Comparison of ENCODE assay signal across 9 mouse cellular contexts in the genomic region with DNA sequence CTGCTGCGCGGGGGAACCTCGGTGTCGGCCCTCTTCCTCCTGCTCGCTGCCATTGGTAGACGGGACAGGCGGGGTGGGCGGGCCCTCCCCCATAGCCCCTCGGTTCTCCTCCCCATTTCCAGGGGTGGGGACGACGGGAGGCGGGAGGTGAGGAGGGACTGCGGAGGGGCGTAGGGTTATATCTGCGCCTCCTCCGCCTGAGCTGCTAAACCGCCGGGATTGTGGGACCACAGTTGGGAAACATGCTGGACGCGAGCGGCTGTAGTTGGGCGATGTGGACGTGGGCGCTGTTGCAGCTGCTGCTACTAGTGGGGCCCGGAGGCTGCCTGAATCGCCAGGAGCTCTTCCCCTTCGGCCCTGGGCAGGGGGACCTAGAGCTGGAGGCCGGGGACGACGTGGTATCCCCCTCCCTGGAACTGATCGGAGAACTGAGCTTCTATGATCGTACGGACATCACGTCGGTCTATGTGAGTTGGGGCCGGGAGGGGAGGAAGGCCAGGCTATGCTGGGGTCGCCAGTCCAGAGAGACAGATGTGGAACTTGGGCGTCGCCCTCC. TPM values are rescaled to one million over a fixed set of nuclear protein-coding genes. Genes with fewer than 3 reads are reported as not detected.
A peak's percentile ranks its signal among the peaks of the same experiment; 100 is the strongest.
DNase-seq lines count a peak whose midpoint lies in the region; ATAC-seq and TF ChIP-seq lines count a peak whose summit lies in the region.
"Not testable (repeated sequence)": the region's sequence is repeated elsewhere in the genome, so short reads cannot be mapped to it uniquely, and the experiment has no call there.
"Had no signal": no experiment of that assay in that cellular context is flagged by ENCODE, and none has a peak within 500 bp of the region (broad histone marks: within the 10 kb centered on the region; RNA-seq: fewer than 3 reads in every experiment).

Nid1 (plus strand) TSS at position 92 of the 556 bp plus-strand sequence.

- H3K27me3 ChIP-seq in heart, embryonic 13.5 days (replicated peaks); intestine, embryonic 15.5 days (replicated peaks); lung, embryonic 16.5 days (ENCODE audit: control insufficient read depth, insufficient read depth, low read depth, low read length); neural tube, embryonic 14.5 days (ENCODE audit: control insufficient read depth, insufficient read depth, low read length): not testable (repeated sequence)

- TF ChIP-seq POLR2A in brain, embryonic 14.5 days (IDR thresholded peaks at IDR 0.05; ENCODE audit: borderline replicate concordance, extremely low read depth, insufficient read depth, insufficient read length, poor library complexity, severe bottlenecking) = not testable (repeated sequence)

- not testable (repeated sequence) for H3K4me1 ChIP-seq in heart, embryonic 13.5 days; intestine, embryonic 15.5 days (replicated peaks); lung, embryonic 16.5 days (replicated peaks; ENCODE audit: control insufficient read depth, insufficient read depth, low read length); neural tube, embryonic 14.5 days (ENCODE audit: control insufficient read depth, insufficient read depth, low read length)

- ATAC-seq in frontal cortex, adult (ENCODE audit: low TSS enrichment) = peak; percentile 88
- ATAC-seq in heart, embryonic 13.5 days (ENCODE audit: extremely low read depth, insufficient number of reproducible peaks, low FRiP score, low TSS enrichment) = peak; percentile 51; the same call in 1 of the 2 replicates
- ATAC-seq in intestine, embryonic 15.5 days = peak; percentile 79
- peak; percentile 95 for ATAC-seq in lung, embryonic 16.5 days (ENCODE audit: low read depth)
- ATAC-seq in neural tube, embryonic 14.5 days (ENCODE audit: low read depth) = peak; percentile 75

- peak; percentile 25 for DNase-seq in 3T3-L1 (ENCODE audit: low read depth, low spot score)
- DNase-seq in brain, embryonic 14.5 days (ENCODE audit: low read depth) = peak; percentile 9
- peak; percentile 1 for DNase-seq in left cerebral cortex, postnatal 4 days

- H3K9ac ChIP-seq in heart, embryonic 13.5 days = 0 out of 2 replicates have a peak within 1 kb of the TSS, but pooled peaks have one; percentile 33
- not testable (repeated sequence) for H3K9ac ChIP-seq in intestine, embryonic 15.5 days; lung, embryonic 16.5 days (ENCODE audit: low read length); neural tube, embryonic 14.5 days (replicated peaks; ENCODE audit: low read depth, low read length)

- peak within 1 kb of the TSS; percentile 62 for H3K4me2 ChIP-seq in heart, embryonic 13.5 days
- peak within 1 kb of the TSS; percentile 50 for H3K4me2 ChIP-seq in intestine, embryonic 15.5 days (replicated peaks)
- H3K4me2 ChIP-seq in lung, embryonic 16.5 days (ENCODE audit: low read depth, low read length) = peak within 1 kb of the TSS; percentile 37; the same call in 1 of the 2 replicates
- peak within 1 kb of the TSS; percentile 29; the same call in 1 of the 2 replicates for H3K4me2 ChIP-seq in neural tube, embryonic 14.5 days (ENCODE audit: low read depth, low read length)

- 0 out of 2 replicates have a peak within 1 kb of the TSS, but pooled peaks have one; percentile 32 for H3K27ac ChIP-seq in heart, embryonic 13.5 days (replicated peaks)
- not testable (repeated sequence) for H3K27ac ChIP-seq in intestine, embryonic 15.5 days; lung, embryonic 16.5 days (ENCODE audit: low read length); neural tube, embryonic 14.5 days (ENCODE audit: low read depth, low read length)

- not testable (repeated sequence) for TF ChIP-seq CTCF in brain, embryonic 14.5 days (IDR thresholded peaks at IDR 0.05; ENCODE audit: borderline replicate concordance, extremely low read depth, insufficient read depth, insufficient read length)

- intact Hi-C loops in left cerebral cortex, postnatal 4 days (cut with DNase I) = not testable (repeated sequence)

- H3K36me3 ChIP-seq in heart, embryonic 13.5 days; intestine, embryonic 15.5 days; lung, embryonic 16.5 days (ENCODE audit: control insufficient read depth, insufficient read depth, low read length); neural tube, embryonic 14.5 days (ENCODE audit: control insufficient read depth, insufficient read depth, low read length): not testable (repeated sequence)

- 1% methylated on average over 24 of the region's 39 CpGs for WGBS in heart, embryonic 13.5 days
- WGBS in intestine, embryonic 15.5 days = under 1% methylated on average over 31 of the region's 39 CpGs
- 0% methylated on average over 24 of the region's 39 CpGs for WGBS in lung, embryonic 16.5 days
- 2% methylated on average over 25 of the region's 39 CpGs for WGBS in neural tube, embryonic 14.5 days

- H3K9me3 ChIP-seq in heart, embryonic 13.5 days; intestine, embryonic 15.5 days; lung, embryonic 16.5 days (ENCODE audit: control insufficient read depth, low read length); neural tube, embryonic 14.5 days (ENCODE audit: control insufficient read depth, low read length): not testable (repeated sequence)

- peak within 1 kb of the TSS; percentile 45 for H3K4me3 ChIP-seq in heart, embryonic 13.5 days
- H3K4me3 ChIP-seq in intestine, embryonic 15.5 days (replicated peaks) = peak within 1 kb of the TSS; percentile 31
- H3K4me3 ChIP-seq in lung, embryonic 16.5 days (ENCODE audit: low read length) = peak within 1 kb of the TSS; percentile 43
- 0 out of 2 replicates have a peak within 1 kb of the TSS, but pooled peaks have one; percentile 10 for H3K4me3 ChIP-seq in neural tube, embryonic 14.5 days (ENCODE audit: low read depth, low read length)

RNA-seq across cellular contexts. Expression of gene Nid1, which starts in this region (rescaled TPM):
- polyA plus RNA-seq in brain, embryonic 14.5 days (2012; rRNA removed) = 33.8 and 73.2 TPM in 2 replicates
- polyA plus RNA-seq in heart, embryonic 13.5 days (2015; fragmentation: Nextera tagmentation; extraction: Ambion mirVana) = 61.3 and 70.8 TPM in 2 replicates
- polyA plus RNA-seq in intestine, embryonic 15.5 days (2015; fragmentation: Nextera tagmentation; extraction: Ambion mirVana) = 66.5 and 69.6 TPM in 2 replicates
- 10 to 100 TPM; 32.5 to 32.7 TPM for total RNA-seq in left cerebral cortex, postnatal 4 days (2021)
- polyA plus RNA-seq in lung, embryonic 16.5 days (2015; fragmentation: Nextera tagmentation; extraction: Ambion mirVana) = 165 and 167 TPM in 2 replicates
- polyA plus RNA-seq in neural tube, embryonic 14.5 days (2014; fragmentation: Nextera tagmentation; extraction: Ambion mirVana) = 39.1 and 78.4 TPM in 2 replicates
- total RNA-seq: common myeloid progenitor, adult 5-6 weeks had no signal
